Mouse (Mus musculus): ENCODE results near the gene D630003M21Rik.

- TF ChIP-seq CTCF (IDR thresholded peaks at IDR 0.05; ENCODE audit: borderline replicate concordance, extremely low read depth, insufficient read depth, insufficient read length), result no peak
- no peak for TF ChIP-seq POLR2A (IDR thresholded peaks at IDR 0.05; ENCODE audit: borderline replicate concordance, extremely low read depth, insufficient read depth, insufficient read length, poor library complexity, severe bottlenecking)
Observed at GRCm38 (mm10) chr2:158152685-158153309, 76.2 kb downstream of the D630003M21Rik start.
